ENCODE assay signal across 8 mouse cellular contexts in genomic region chr15:79037913-79038328, GRCm38 (mm10). TPM values are rescaled to one million over a fixed set of nuclear protein-coding genes. Genes with fewer than 3 reads are reported as not detected.
A peak's percentile ranks its signal among the peaks of the same experiment; 100 is the strongest.
DNase-seq lines count a peak whose midpoint lies in the region; ATAC-seq lines count a peak whose summit lies in the region.
"Had no signal": no experiment of that assay in that cellular context is flagged by ENCODE, and none has a peak within 500 bp of the region (broad histone marks: within the 10 kb centered on the region; RNA-seq: fewer than 3 reads in every experiment).

No protein-coding gene starts in this region.

- H3K27me3 ChIP-seq in erythroblast, embryonic 14.5 days (ENCODE audit: control insufficient read depth) = peaks cover 36% of the 10 kb centered on the region
- peaks cover 28% of the 10 kb centered on the region for H3K27me3 ChIP-seq in heart, embryonic 16.5 days (ENCODE audit: control insufficient read depth, insufficient read depth, low read length)

- H3K9ac ChIP-seq in heart, embryonic 16.5 days (ENCODE audit: low read length) = peak overlapping the region; percentile 48; the same call in 1 of the 2 replicates
- H3K9ac ChIP-seq: neural tube, embryonic 12.5 days had no signal

- peak overlapping the region; percentile 37 for H3K4me3 ChIP-seq in erythroblast, embryonic 14.5 days (replicated peaks)
- peak overlapping the region; percentile 27 for H3K4me3 ChIP-seq in heart, embryonic 16.5 days (ENCODE audit: low read length)
- H3K4me3 ChIP-seq: neural tube, embryonic 12.5 days had no signal

- H3K4me2 ChIP-seq in heart, embryonic 16.5 days (ENCODE audit: low read depth, low read length) = peak overlapping the region; percentile 43; the same call in 1 of the 2 replicates
- H3K4me2 ChIP-seq: neural tube, embryonic 12.5 days had no signal

- WGBS in heart, embryonic 16.5 days = 7% methylated on average over 14 of the region's 14 CpGs

- H3K27ac ChIP-seq in heart, embryonic 16.5 days (ENCODE audit: low read length) = no peak overlapping the region
- H3K27ac ChIP-seq: neural tube, embryonic 12.5 days had no signal

- H3K4me1 ChIP-seq in erythroblast, embryonic 14.5 days (ENCODE audit: control insufficient read depth) = peaks cover 31% of the 10 kb centered on the region
- peaks cover 17% of the 10 kb centered on the region for H3K4me1 ChIP-seq in heart, embryonic 16.5 days (ENCODE audit: control insufficient read depth, insufficient read depth, low read length)

- DNase-seq in NIH3T3 (ENCODE audit: low read depth) = peak; percentile 92
- peak; percentile 63 for DNase-seq in c-Kit-positive CD71-negative TER-119-negative erythroid progenitor cells, embryonic 14.5 days (ENCODE audit: low read depth)
- DNase-seq in kidney, postnatal 25 days = peak; percentile 86 to 90
- peak; percentile 85 for DNase-seq in lung, postnatal 14 days
- DNase-seq in right cerebral cortex, postnatal 25 days = peak; percentile 49

- H3K36me3 ChIP-seq in erythroblast, embryonic 14.5 days (ENCODE audit: control insufficient read depth) = peaks cover 9% of the 10 kb centered on the region; the same call in 1 of the 2 replicates
- H3K36me3 ChIP-seq in heart, embryonic 16.5 days (ENCODE audit: control insufficient read depth, insufficient read depth) = no peaks in the 10 kb centered on the region

- ATAC-seq in heart, embryonic 16.5 days (replicated peaks; ENCODE audit: extremely low read depth, insufficient read depth, low FRiP score) = no peak

- no peaks in the 10 kb centered on the region; the same call in 1 of the 2 replicates for H3K9me3 ChIP-seq in erythroblast, embryonic 14.5 days (ENCODE audit: control insufficient read depth, low read length)
- no peaks in the 10 kb centered on the region for H3K9me3 ChIP-seq in heart, embryonic 16.5 days (replicated peaks; ENCODE audit: control insufficient read depth, low read length)
- H3K9me3 ChIP-seq: neural tube, embryonic 12.5 days had no signal

RNA-seq across cellular contexts. Expression of gene Galr3, which starts 3.8 kb away (rescaled TPM):
- 0.06 TPM in 1 of 2 replicates, not detected in the other for polyA plus RNA-seq in erythroblast, embryonic 14.5 days (2012)
- not detected in 2 replicates for polyA plus RNA-seq in heart, embryonic 16.5 days (2015; fragmentation: Nextera tagmentation; extraction: Ambion mirVana)
- polyA plus RNA-seq: neural tube, embryonic 12.5 days had no signal

RNA-seq across cellular contexts. Expression of gene H1f0, which starts 9.7 kb away (rescaled TPM):
- polyA plus RNA-seq in erythroblast, embryonic 14.5 days (2012) = 15.5 and 19.5 TPM in 2 replicates
- polyA plus RNA-seq in heart, embryonic 16.5 days (2015; fragmentation: Nextera tagmentation; extraction: Ambion mirVana) = 301 and 315 TPM in 2 replicates

RNA-seq across cellular contexts. Expression of gene Ankrd54, which starts 24.8 kb away (rescaled TPM):
- polyA plus RNA-seq in erythroblast, embryonic 14.5 days (2012) = 13.6 and 25.2 TPM in 2 replicates
- 28.4 and 28.5 TPM in 2 replicates for polyA plus RNA-seq in heart, embryonic 16.5 days (2015; fragmentation: Nextera tagmentation; extraction: Ambion mirVana)

RNA-seq across cellular contexts. Expression of gene Eif3l, which starts 37.1 kb away (rescaled TPM):
- 1.8 and 3.6 TPM in 2 replicates for polyA plus RNA-seq in erythroblast, embryonic 14.5 days (2012)
- 151 and 161 TPM in 2 replicates for polyA plus RNA-seq in heart, embryonic 16.5 days (2015; fragmentation: Nextera tagmentation; extraction: Ambion mirVana)

Comparison
In these comparisons a context has a peak if more than half of its experiments do, and no peak if none do; other contexts are left out.
1. RNA of gene H1f0, which starts 9.7 kb away (polyA plus RNA-seq): 301 to 315 TPM in heart, embryonic 16.5 days; 15.5 to 19.5 TPM in erythroblast, embryonic 14.5 days; every median in the first group is over 10 times any median in the second.
2. Peak in every context shown above with its lines, with median percentiles within 50 percentile points of each other: DNase-seq.